Mouse (Mus musculus): ENCODE measurements around the gene Tnnt3.

DNA sequence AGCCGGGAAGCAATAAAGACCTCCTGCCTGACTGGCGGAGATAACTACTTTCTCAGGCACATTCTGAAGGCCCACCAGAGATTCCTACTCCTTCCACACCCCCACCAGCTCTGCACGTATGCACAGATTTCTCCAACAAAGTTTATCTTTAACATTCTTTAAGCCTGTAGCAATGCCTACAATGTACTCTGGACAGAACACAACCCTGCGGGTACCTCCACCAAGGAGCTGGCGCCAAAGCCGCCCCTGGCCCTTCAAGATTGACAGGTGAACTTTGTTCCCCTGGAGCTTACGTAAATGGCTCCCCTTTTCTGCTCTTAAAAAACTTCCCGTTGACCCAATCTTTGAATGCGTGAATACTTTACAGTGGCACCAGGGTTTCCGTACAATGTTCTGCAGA lies 30.7 kb downstream of the Tnnt3 start:
- no peak for TF ChIP-seq EP300 (IDR thresholded peaks at IDR 0.05)
- no peak for TF ChIP-seq CTCF (IDR thresholded peaks at IDR 0.05)
